Mouse (Mus musculus): ENCODE data around the gene Olfr98. TPM values are rescaled to one million over a fixed set of nuclear protein-coding genes. Genes with fewer than 3 reads are reported as not detected.
"Not testable (repeated sequence)": the region's sequence is repeated elsewhere in the genome, so short reads cannot be mapped to it uniquely, and the experiment has no call there.

Olfr98 gene
- polyA plus RNA-seq, 1 experiment from 2014 or later: not detected

DNA sequence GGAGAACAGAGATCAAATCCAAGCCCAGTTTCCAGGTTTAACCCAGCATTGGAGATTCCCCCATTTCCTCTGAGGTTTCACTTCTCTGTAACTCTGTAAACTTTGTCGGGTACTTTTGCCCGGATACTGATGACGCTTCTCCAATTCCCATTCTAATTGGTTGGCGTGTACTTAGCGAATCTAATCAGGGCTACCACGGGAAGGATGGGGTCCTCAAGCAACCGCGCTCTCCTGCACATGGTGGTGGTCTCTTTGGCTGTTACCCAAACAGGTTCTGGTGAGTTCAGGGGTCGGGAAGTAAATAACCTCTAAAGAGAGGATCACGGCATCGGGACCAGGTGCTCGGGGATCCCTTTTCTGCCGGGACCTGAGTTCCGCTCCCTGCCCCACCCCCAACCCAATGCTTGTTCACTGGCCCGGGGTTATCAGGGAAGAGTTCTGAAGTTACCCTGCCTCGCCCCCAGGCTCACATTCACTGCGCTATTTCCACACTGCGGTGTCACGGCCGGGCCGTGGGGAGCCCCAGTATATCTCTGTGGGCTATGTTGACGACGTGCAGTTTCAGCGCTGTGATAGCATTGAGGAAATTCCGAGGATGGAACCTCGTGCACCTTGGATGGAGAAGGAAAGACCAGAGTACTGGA lies 6.6 kb upstream of the Olfr98 start, which contains the start of gene H2-M3:
Gene H2-M3 (plus strand): TSS at position 163 of the 644 bp plus-strand sequence.
- no peaks in the 10 kb centered on the region for H3K4me1 ChIP-seq (replicated peaks; ENCODE audit: control insufficient read depth, insufficient read depth, low read length)
- peak within 1 kb of the TSS; percentile 97 for H3K4me2 ChIP-seq (ENCODE audit: low read length)
- ATAC-seq (replicated peaks; ENCODE audit: low FRiP score, low TSS enrichment, low read depth) (peak; percentile 97), DNase-seq (ENCODE audit: low spot score) (peak; percentile 99)
- no peaks in the 10 kb centered on the region for H3K36me3 ChIP-seq (ENCODE audit: control insufficient read depth, insufficient read depth, low read length)
- no peaks in the 10 kb centered on the region for H3K27me3 ChIP-seq (replicated peaks; ENCODE audit: control insufficient read depth, insufficient read depth, low read length)
- peak within 1 kb of the TSS; percentile 35; the same call in 1 of the 2 replicates for H3K9ac ChIP-seq (ENCODE audit: low read length)
- H3K9me3 ChIP-seq (ENCODE audit: control insufficient read depth, low read length): no peaks in the 10 kb centered on the region
- H3K4me3 ChIP-seq (ENCODE audit: low read depth, low read length): peak within 1 kb of the TSS; percentile 49
- 2% methylated on average over 26 of the region's 26 CpGs for WGBS
- no peak within 1 kb of the TSS for H3K27ac ChIP-seq (ENCODE audit: low read depth)

DNA sequence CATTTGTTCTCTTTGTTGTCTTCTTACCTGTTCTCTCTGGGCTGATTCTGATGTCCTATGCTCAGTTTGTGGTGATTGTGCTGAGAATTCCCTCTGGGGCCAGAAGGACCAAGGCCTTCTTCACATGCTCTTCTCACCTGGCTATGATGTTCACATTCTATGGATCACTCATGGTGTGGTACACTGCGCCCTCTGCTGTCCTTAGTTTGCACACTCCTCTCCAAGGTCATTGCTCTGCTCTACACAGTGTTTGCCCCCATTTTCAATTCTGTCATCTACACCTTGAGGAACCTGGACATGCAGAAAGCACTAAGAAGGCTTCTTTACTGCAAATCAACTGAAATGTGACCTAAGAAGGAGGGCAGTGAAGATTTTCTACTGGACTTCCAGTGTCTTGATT lies 13.0 kb downstream of the Olfr98 start:
- H3K27ac ChIP-seq (ENCODE audit: low read depth): no peak overlapping the region
- peak; percentile 57 for DNase-seq (ENCODE audit: low spot score)
- no peaks in the 10 kb centered on the region for H3K27me3 ChIP-seq (replicated peaks; ENCODE audit: control insufficient read depth, insufficient read depth, low read length)
- H3K9ac ChIP-seq (ENCODE audit: low read length): no peak overlapping the region
- H3K4me2 ChIP-seq (ENCODE audit: low read length): no peak overlapping the region
- no peaks in the 10 kb centered on the region for H3K36me3 ChIP-seq (ENCODE audit: control insufficient read depth, insufficient read depth, low read length)
- no peak overlapping the region for H3K4me3 ChIP-seq (ENCODE audit: low read depth, low read length)
- ATAC-seq (replicated peaks; ENCODE audit: low FRiP score, low TSS enrichment, low read depth): no peak
- no peaks in the 10 kb centered on the region for H3K9me3 ChIP-seq (ENCODE audit: control insufficient read depth, low read length)
- WGBS: 15% methylated on average over 1 of the region's 1 CpGs
- H3K4me1 ChIP-seq (replicated peaks; ENCODE audit: control insufficient read depth, insufficient read depth, low read length): no peaks in the 10 kb centered on the region

GRCm38 (mm10) chr17:37249460-37249859 lies 14.1 kb downstream of the Olfr98 start:
- DNase-seq (ENCODE audit: low spot score) (no peak), ATAC-seq (replicated peaks; ENCODE audit: low FRiP score, low TSS enrichment, low read depth) (no peak)
- Histone ChIP-seq H3K36me3 (ENCODE audit: control insufficient read depth, insufficient read depth, low read length) (no peaks in the 10 kb centered on the region), H3K4me3 (ENCODE audit: low read depth, low read length) (no peak overlapping the region), H3K27ac (ENCODE audit: low read depth) (no peak overlapping the region), H3K9me3 (ENCODE audit: control insufficient read depth, low read length) (no peaks in the 10 kb centered on the region), H3K4me1 (replicated peaks; ENCODE audit: control insufficient read depth, insufficient read depth, low read length) (no peaks in the 10 kb centered on the region), H3K27me3 (replicated peaks; ENCODE audit: control insufficient read depth, insufficient read depth, low read length) (no peaks in the 10 kb centered on the region), H3K9ac (ENCODE audit: low read length) (no peak overlapping the region), H3K4me2 (ENCODE audit: low read length) (no peak overlapping the region)

DNA sequence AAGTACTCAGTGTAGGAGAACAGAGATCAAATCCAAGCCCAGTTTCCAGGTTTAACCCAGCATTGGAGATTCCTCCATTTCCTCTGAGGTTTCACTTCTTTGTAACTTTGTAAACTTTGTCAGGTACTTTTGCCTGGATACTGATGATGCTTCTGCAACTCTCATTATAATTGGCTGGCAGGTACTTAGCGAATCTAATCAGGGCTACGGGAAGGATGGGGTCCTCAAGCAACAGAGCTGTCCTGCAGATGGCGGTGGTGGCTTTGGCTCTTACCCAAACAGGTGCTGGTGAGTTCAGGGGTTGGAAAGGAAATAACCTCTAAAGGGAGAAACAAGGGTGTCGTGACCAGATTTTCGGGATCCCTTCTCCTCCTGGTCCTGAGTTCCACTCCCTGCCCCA lies 16.8 kb downstream of the Olfr98 start:
- Histone ChIP-seq H3K4me3 (ENCODE audit: low read depth, low read length) (no peak overlapping the region), H3K27ac (ENCODE audit: low read depth) (no peak overlapping the region), H3K27me3 (replicated peaks; ENCODE audit: control insufficient read depth, insufficient read depth, low read length) (no peaks in the 10 kb centered on the region), H3K4me1 (replicated peaks; ENCODE audit: control insufficient read depth, insufficient read depth, low read length) (no peaks in the 10 kb centered on the region), H3K4me2 (ENCODE audit: low read length) (no peak overlapping the region), H3K36me3 (ENCODE audit: control insufficient read depth, insufficient read depth, low read length) (no peaks in the 10 kb centered on the region), H3K9me3 (ENCODE audit: control insufficient read depth, low read length) (no peaks in the 10 kb centered on the region), H3K9ac (ENCODE audit: low read length) (no peak overlapping the region)
- WGBS: 27% methylated on average over 5 of the region's 5 CpGs
- ATAC-seq (replicated peaks; ENCODE audit: low FRiP score, low TSS enrichment, low read depth) (0 out of 2 replicates have a peak, but pooled peaks have one; percentile 43), DNase-seq (ENCODE audit: low spot score) (peak; percentile 52)

DNA sequence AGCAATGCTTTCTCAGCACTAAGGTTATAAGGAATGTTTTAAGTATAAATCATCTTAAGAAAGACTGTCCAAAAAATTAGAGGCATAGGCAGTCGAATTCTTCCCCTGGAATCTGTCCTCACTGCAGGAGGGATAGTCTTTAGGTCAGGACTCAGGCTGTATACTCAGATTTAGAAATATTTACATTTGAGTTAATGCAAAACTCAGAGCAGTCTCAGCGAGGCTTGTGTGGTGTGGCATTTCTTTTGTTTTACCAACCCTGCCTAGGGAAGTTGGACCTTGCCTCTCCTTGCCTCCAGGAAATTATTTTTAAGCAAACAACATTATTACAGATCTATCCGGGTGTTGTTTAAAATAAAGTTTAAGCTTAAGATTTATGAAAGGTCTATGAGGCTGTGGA lies 21.4 kb downstream of the Olfr98 start:
- 16% methylated on average over 3 of the region's 3 CpGs for WGBS
- Histone ChIP-seq H3K27ac (ENCODE audit: low read depth) (no peak overlapping the region), H3K4me2 (ENCODE audit: low read length) (no peak overlapping the region), H3K4me3 (ENCODE audit: low read depth, low read length) (no peak overlapping the region), H3K27me3 (replicated peaks; ENCODE audit: control insufficient read depth, insufficient read depth, low read length) (no peaks in the 10 kb centered on the region), H3K9ac (ENCODE audit: low read length) (no peak overlapping the region), H3K9me3 (ENCODE audit: control insufficient read depth, low read length) (no peaks in the 10 kb centered on the region), H3K4me1 (replicated peaks; ENCODE audit: control insufficient read depth, insufficient read depth, low read length) (no peaks in the 10 kb centered on the region), H3K36me3 (ENCODE audit: control insufficient read depth, insufficient read depth, low read length) (no peaks in the 10 kb centered on the region)
- ATAC-seq (replicated peaks; ENCODE audit: low FRiP score, low TSS enrichment, low read depth) (no peak), DNase-seq (ENCODE audit: low spot score) (no peak)

- not testable (repeated sequence) for H3K36me3 ChIP-seq (ENCODE audit: control insufficient read depth, insufficient read depth, low read length); H3K27ac ChIP-seq (ENCODE audit: low read depth); H3K9me3 ChIP-seq (ENCODE audit: control insufficient read depth, low read length); DNase-seq (ENCODE audit: low spot score); H3K4me2 ChIP-seq (ENCODE audit: low read length); H3K4me1 ChIP-seq (replicated peaks; ENCODE audit: control insufficient read depth, insufficient read depth, low read length); H3K4me3 ChIP-seq (ENCODE audit: low read depth, low read length); H3K9ac ChIP-seq (ENCODE audit: low read length); H3K27me3 ChIP-seq (replicated peaks; ENCODE audit: control insufficient read depth, insufficient read depth, low read length); ATAC-seq (replicated peaks; ENCODE audit: low FRiP score, low TSS enrichment, low read depth)
- 92% methylated on average over 2 of the region's 2 CpGs for WGBS
Observed at GRCm38 (mm10) chr17:37237230-37237629, 26.3 kb downstream of the Olfr98 start, which contains the start of gene Olfr97. Gene Olfr97 (minus strand): TSS chr17:37237330.

GRCm38 (mm10) chr17:37221879-37222278 lies 41.7 kb downstream of the Olfr98 start:
- H3K4me2 ChIP-seq (ENCODE audit: low read length): no peak overlapping the region
- no peak for ATAC-seq (replicated peaks; ENCODE audit: low FRiP score, low TSS enrichment, low read depth)
- 17% methylated on average over 1 of the region's 1 CpGs for WGBS

DNA sequence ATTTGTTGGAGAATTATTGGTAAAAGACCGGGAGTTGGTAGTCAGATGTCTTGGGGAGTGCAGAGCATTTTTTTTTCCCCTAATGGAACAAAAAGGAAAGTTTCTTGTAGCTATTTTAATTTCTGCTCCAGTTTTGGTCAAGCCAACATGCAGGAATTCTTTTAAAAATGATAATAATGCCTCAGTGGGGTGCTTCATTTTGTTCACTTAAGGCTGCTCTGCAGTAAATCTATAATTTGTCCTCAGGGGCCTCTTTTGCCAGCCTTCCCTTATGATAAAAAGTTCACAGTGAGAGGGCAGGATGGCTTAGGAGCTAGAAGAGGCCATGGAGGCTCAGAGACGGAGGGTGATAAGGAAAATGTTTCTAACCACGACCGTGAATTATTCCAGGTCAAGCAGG lies 43.7 kb downstream of the Olfr98 start, which contains the start of gene Olfr96:
Gene Olfr96 (plus strand): TSS at position 301 of the 400 bp plus-strand sequence.
- ATAC-seq (replicated peaks; ENCODE audit: low FRiP score, low TSS enrichment, low read depth): no peak
- H3K4me3 ChIP-seq (ENCODE audit: low read depth, low read length): no peak within 1 kb of the TSS
- no peak for DNase-seq (ENCODE audit: low spot score)

More at GRCm38 (mm10) chr17:37221879-37222278, 41.7 kb downstream of the Olfr98 start:
- H3K9ac ChIP-seq (ENCODE audit: low read length): no peak overlapping the region
- H3K36me3 ChIP-seq (ENCODE audit: control insufficient read depth, insufficient read depth, low read length): no peaks in the 10 kb centered on the region
- no peaks in the 10 kb centered on the region for H3K27me3 ChIP-seq (replicated peaks; ENCODE audit: control insufficient read depth, insufficient read depth, low read length)
- H3K9me3 ChIP-seq (ENCODE audit: control insufficient read depth, low read length): no peaks in the 10 kb centered on the region
- no peak for DNase-seq (ENCODE audit: low spot score)
- no peak overlapping the region for H3K4me3 ChIP-seq (ENCODE audit: low read depth, low read length)
- H3K4me1 ChIP-seq (replicated peaks; ENCODE audit: control insufficient read depth, insufficient read depth, low read length): no peaks in the 10 kb centered on the region
- no peak overlapping the region for H3K27ac ChIP-seq (ENCODE audit: low read depth)

GRCm38 (mm10) chr17:37218486-37218885 lies 45.1 kb downstream of the Olfr98 start:
- H3K27me3 ChIP-seq (replicated peaks; ENCODE audit: control insufficient read depth, insufficient read depth, low read length): no peaks in the 10 kb centered on the region
- H3K4me2 ChIP-seq (ENCODE audit: low read length): no peak overlapping the region
- H3K9ac ChIP-seq (ENCODE audit: low read length): no peak overlapping the region
- H3K27ac ChIP-seq (ENCODE audit: low read depth): no peak overlapping the region
- H3K4me3 ChIP-seq (ENCODE audit: low read depth, low read length): no peak overlapping the region
- WGBS: 79% methylated on average over 3 of the region's 3 CpGs
- no peaks in the 10 kb centered on the region for H3K9me3 ChIP-seq (ENCODE audit: control insufficient read depth, low read length)
- ATAC-seq (replicated peaks; ENCODE audit: low FRiP score, low TSS enrichment, low read depth) (no peak), DNase-seq (ENCODE audit: low spot score) (no peak)
- H3K4me1 ChIP-seq (replicated peaks; ENCODE audit: control insufficient read depth, insufficient read depth, low read length): no peaks in the 10 kb centered on the region
- H3K36me3 ChIP-seq (ENCODE audit: control insufficient read depth, insufficient read depth, low read length): no peaks in the 10 kb centered on the region

More for the DNA sequence above, 43.7 kb downstream of the Olfr98 start, which contains the start of gene Olfr96:
- Histone ChIP-seq H3K4me1 (replicated peaks; ENCODE audit: control insufficient read depth, insufficient read depth, low read length) (no peaks in the 10 kb centered on the region), H3K4me2 (ENCODE audit: low read length) (no peak within 1 kb of the TSS), H3K9ac (ENCODE audit: low read length) (no peak within 1 kb of the TSS), H3K9me3 (ENCODE audit: control insufficient read depth, low read length) (no peaks in the 10 kb centered on the region), H3K36me3 (ENCODE audit: control insufficient read depth, insufficient read depth, low read length) (no peaks in the 10 kb centered on the region), H3K27me3 (replicated peaks; ENCODE audit: control insufficient read depth, insufficient read depth, low read length) (no peaks in the 10 kb centered on the region), H3K27ac (ENCODE audit: low read depth) (no peak within 1 kb of the TSS)
- 70% methylated on average over 4 of the region's 4 CpGs for WGBS

Data from intestine, embryonic 14.5 days (tissue).